Mouse (Mus musculus) cerebellum, adult 2 months (tissue): Measurements from ENCODE around the gene Gm10382.

Source experiments
- CTCF ChIP-seq: fragments of 200-500 bp; IDR thresholded peaks from 2 replicates; pipeline ENCODE4 v1.5.1; 2011; ENCODE audit warnings: low read depth, mild to moderate bottlenecking, control low read depth, low read length, moderate library complexity, borderline replicate concordance; ENCODE audit not compliant: insufficient read depth
- POLR2A ChIP-seq: fragments of 200-500 bp; IDR thresholded peaks from 2 replicates; pipeline ENCODE4 v1.6.1; 2011; ENCODE audit warnings: low read length, control low read depth, borderline replicate concordance; ENCODE audit not compliant: insufficient read depth

DNA sequence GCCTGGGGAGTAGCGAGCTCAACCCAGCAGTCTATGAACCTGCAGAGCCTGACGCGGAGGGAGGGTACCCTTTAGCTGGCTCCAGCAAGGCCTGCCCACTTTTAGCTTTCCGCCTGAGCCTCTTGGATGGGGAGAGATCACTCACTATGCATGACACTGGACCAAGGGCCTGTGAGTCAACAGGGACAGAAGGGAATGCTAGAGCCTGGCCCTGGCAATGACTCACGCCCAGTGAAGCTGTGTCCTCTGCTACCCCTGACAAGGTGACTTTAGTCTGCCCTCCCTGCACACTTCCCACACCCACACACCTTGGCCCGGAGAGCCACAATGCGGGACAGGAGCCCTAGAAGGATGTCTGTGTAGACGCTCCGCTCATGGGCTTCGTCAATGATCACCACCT is 37.2 kb downstream of the Gm10382 start:
- TF ChIP-seq CTCF, result no peak
- no peak for TF ChIP-seq POLR2A
